Mouse (Mus musculus) adrenal gland, postnatal 25 days (tissue): ENCODE measurements around the gene Styxl1. TPM values are rescaled to one million over a fixed set of nuclear protein-coding genes. Genes with fewer than 3 reads are reported as not detected.

ENCODE experiments used
- DNase-seq: peaks from one replicate; pipeline ENCODE4 v3.0.0; 2021; ENCODE audit warnings: mixed read lengths
- long read RNA-seq: library from polyadenylated mRNA; stranded (forward); transcript quantifications from one replicate; pipeline ENCODE4 v2.0.0, GENCODE M21; 2021
- total RNA-seq: library from RNA; stranded (reverse); gene quantifications from 2 replicates; pipeline ENCODE4 v1.2.3, GENCODE M21; 2021

Styxl1 gene
- 0.36 TPM in 1 of 2 replicates, not detected in the other for total RNA-seq
- long read RNA-seq, partial matches to known transcripts, result 0 of 2 reads
- long read RNA-seq, other reads (novel, unspliced or antisense), result 2 of 2 reads

DNA sequence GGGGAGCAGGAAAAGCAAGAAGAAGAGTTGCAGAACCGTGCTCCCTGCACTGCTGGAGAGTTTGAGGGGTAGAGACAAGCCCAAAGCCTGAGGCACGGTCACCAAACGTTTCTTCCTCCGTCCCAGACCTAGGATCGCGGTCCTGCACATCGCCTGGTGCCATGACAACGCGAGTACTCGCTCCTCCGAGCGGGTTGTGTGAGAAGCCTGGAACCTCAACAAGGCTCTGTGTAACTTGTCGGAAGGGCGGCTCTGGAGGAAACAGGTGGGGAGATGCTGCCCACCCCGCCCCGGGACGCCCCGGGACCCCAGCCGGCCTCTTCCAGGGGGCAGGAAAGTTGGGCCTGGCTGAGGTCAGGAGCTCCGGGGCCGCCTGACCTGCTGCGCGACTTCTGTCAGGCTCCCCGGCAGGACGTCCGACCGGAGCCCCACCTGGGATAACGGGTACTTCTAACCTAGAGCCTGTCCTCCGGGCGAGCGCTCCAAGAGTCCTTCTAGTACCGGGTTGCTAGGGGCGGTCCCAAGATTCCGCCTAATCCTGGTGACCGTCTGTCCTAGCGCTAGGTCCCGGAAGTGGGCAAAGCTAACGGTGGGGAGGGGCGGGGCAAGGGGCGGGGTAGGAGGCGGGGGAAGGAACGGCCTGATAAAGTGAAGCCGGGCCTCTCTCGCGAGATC, at the start of gene Styxl1:
Gene Styxl1 (minus strand): TSS at position 590 of the 675 bp plus-strand sequence.
- peak; percentile 49 for DNase-seq

DNA sequence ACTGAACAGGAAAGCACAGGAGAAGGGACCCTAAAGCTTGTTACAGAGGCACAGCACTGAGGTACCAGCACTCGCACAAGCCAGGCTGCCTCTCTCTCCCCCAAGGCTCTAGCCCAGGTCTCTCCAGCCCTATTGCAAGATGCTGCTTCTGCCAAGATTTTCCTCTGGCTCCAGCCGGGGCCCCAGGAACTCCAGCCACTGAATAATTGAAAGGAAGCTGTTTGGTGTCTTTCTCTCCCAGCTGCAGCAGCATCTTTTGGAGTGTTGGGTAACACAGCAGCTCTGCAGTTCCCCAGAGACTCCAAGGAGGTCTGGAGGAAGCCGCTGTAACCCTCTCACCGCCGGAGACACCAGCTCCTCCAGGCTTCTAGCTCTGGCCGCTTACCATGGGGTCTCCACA, 48.0 kb upstream of the Styxl1 start:
- DNase-seq, result no peak

DNA sequence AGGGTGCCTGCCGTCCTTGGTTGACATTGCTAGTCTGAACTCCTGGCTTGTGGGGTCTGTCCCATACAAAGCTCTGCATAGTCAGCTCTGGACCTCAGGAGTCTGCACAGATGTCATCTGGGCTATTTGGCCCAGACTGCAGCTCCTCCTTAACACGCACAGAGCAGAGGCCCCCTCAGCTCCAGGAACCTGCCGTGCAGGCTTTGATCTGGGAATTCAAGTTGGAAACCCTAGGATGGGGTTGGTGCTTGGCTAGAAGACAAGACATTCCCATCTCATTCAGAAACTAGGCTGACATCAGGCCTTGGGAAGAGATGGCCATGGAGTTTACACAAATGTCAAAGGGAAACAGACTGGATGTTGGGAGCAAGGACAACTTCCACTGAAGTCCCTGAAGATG, 46.3 kb upstream of the Styxl1 start:
- no peak for DNase-seq

DNA sequence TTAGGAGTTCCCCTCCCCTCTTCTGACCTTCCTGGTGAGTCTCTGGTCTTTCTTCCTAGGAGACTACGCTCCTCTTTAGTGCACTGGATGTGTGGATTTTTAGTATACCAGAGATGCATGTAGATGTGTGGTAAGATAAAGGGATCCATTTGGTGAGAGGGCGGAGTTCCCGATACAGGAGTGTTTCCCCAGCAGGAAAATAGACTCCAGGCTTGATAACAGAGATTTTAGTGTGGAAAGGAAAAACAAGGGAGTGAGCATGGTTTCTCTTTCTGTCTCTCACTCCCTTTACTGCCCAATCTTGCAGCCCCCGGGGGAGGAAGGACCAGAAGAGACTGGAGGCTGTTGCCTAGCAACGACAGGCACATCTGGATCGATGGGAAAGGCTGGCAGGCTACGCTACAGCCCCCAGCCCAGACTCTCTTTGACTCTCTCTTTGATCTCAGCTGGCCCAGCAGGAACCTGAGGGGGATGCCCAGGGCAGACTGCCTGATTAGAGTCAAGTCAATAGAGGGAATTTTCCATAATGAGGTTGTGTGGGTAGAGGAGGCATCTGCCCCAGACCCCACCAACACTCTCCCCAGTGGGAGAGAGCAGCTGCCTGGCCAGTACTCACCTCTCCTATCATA, 44.2 kb upstream of the Styxl1 start:
- no peak for DNase-seq

DNA sequence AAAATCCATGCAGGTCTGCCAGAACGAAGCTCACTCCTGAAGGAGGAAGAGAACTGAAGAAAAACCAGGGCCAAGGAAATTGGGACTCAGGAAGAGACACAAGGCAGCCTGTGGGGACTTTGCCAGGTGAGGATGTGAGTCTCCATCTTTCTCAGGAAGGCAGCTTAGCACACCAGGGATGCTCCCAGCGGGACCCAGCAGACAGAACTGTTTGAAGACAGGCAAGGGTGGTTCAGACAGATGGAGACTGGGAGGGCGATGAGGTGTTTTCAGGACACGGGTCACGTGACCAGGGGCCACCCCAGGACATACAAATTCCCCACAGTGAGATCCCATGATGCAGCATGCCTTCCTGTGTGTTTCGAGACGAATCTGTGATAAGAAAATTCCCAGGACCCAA, 40.3 kb upstream of the Styxl1 start:
- no peak for DNase-seq

DNA sequence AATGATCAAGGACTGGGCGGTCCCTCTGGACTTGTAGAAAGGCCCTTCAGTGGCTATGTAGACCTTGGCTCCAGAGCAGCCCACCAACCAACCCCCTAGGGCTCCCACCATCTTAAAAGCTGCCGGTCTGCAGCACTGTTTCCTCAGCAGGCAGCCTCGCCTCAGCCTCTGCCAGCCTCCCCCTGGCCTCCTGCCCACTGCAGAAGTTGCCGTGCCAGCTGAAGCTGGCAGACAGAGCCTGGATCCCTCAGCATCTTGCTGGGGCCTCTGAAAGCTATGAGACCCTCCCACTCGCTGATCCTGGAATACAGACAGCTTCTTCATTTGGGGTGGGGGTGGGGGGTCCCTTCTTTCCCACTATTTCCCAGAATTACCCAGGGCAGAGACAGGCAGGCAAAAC, 34.8 kb upstream of the Styxl1 start:
- peak; percentile 60 for DNase-seq

DNA sequence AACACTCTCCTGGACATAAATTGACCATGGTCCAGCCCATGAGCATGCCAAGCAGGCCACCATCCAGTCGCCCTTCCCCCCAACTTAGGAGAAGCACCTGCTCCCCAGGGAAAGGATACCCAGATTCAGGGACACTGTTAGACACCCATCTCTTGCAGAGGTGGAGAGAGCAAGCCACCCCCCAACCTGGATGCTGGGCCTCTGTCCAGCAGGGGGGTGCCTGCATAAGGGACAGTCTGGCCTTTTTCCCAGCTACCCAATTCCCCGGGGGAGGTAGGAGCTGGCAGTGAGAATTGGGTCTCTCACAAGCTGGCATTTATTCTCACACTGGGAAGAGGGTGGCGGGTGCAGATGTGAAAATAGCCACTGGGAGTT, 29.1 kb upstream of the Styxl1 start:
- DNase-seq, result no peak

DNA sequence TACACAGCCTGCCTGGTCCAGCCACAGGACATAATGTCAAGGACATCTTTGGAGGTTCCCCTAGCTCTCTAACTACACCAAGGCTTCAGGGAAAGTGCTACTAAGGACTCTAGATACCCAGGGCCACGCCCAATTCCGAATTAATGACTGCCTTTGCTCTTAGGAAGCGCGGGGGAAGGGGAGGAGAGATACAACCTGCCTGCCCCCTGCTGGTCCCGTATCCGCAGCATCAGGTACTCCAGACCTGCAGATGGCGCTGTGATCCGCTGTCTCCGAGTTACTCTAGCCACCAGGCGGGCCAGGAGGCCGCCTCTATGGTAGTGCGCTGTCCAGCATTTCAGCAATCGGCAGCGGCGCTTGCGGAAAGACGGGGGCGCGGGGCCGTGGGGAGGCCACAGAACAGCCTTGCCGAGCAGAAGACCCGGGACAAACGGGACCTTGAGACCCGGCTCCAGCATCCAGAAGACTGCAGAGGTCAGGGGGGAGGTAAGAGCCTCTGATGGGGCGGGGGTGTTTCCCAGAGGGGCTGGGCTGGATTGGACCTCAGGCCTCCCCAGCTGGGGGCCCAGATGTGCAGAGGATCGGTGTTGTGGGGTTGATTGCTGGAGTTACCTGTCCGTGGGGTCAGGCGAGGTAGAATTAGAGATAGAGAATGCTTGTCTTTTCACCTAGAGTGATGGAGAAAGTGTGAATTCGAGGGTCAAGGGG, 28.5 kb upstream of the Styxl1 start, which contains the start of gene Srrm3:
Gene Srrm3 (plus strand): TSS at position 336 of the 708 bp plus-strand sequence.
- DNase-seq, result peak; percentile 90

DNA sequence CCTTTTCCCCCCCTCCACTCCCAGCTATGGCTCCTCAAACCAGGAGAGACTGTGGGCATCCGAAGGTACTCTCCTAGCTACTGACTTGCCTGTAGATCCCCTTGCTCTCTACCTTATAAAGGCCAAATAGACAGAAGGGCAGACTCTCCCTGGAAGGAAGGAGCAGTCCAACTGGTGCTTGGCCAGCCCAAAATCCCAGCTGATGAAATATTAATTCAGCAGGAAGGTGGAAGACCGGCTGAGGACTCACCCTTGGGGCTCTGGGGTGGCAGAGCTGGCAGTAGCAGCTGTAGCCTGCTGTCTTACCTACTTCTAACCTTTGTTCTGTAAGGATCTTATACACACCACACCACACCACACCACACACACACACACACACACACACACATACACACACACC, 26.6 kb upstream of the Styxl1 start:
- no peak for DNase-seq

DNA sequence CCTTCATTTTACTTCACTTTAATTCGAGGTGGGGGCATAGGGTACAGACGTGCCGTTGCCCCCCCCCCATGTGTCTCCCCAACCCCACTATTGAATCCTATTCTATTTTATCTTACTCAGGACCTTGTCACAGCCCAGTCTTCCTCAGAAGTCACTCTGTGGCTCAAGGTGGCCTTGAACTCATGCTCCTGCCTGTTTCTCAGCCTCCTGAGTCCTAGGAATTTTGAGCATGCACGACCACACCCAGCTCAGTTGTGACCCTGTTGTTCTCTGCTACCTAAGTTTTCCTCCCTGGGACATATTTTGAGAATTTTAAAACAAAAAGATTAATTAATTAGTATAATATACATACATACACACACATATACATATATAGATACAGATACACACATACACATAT, 25.5 kb upstream of the Styxl1 start:
- no peak for DNase-seq

DNA sequence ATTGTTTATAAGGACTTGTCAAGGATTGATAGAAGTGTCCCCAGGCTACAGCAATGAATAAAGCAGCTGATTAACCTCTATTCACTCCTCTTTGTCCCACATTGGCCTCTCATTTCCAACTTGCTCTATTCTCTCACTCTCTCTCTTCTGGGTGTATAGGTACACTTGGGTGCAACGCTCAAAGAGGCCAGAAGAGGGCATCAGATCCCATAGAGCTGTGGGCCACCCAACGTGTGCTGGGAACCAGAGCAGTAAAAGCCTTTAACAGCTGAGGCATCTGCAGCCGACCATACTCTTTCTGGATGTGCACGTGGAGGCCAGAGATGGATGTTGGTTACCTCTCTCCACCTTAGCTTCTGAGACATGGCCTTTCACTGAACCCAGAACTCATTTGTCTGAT, 24.9 kb upstream of the Styxl1 start:
- no peak for DNase-seq

DNA sequence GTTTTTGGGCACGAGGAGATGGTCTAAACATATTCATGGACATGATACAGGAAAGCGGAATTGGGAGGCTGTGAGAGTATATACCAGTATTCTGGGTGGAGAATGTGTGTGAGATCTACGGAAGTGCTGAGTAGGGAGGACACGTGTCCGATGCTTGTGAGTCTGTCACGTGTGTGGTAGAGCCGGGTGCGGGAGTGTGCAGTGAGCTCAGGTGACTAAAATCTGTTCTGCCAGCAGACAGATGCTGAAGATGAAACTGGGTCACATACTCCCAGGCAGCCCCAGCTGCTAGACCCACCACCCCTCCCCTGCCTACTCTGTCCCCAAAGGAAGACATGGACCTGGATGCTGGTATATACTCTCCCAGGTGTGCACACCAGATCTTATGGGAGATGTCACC, 24.5 kb upstream of the Styxl1 start:
- no peak for DNase-seq

DNA sequence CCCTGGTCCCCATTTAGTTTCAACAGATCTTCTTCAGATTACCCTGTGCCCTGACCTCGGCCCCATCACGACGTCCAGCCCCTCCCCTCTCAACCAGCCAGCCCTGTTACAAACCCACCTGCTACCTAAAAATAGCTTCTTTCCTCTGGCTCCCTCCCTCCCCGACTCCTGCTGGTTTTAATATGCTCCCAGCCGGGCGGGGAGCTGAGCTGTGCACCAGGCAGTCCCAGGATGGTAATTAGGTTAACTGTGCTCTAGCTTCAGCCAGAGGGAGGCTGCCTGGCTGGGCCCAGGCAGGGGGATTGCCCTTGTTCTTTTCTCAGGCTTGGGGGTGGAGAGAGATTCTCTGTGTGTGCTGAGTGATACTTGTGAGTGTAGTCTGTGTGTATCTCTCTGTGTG, 22.7 kb upstream of the Styxl1 start:
- no peak for DNase-seq

DNA sequence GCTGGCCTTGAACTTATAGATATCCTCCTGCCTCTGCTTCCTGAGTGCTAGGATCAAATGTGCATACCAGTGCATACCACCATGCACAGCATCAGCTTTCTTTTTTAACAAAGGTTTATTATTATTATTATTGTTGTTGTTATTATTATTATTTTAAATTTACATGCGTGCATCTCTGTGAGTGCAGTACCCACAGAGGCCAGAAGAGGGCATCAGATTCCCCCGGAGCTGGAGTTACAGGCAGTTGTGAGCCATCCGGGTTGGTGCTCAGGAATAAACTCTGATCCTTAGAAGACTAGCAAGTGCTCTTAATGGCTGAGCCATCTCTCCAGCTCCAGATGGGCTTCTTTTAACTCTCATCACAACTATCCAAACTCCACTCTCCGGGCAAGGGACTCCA, 21.6 kb upstream of the Styxl1 start:
- peak; percentile 18 for DNase-seq

DNA sequence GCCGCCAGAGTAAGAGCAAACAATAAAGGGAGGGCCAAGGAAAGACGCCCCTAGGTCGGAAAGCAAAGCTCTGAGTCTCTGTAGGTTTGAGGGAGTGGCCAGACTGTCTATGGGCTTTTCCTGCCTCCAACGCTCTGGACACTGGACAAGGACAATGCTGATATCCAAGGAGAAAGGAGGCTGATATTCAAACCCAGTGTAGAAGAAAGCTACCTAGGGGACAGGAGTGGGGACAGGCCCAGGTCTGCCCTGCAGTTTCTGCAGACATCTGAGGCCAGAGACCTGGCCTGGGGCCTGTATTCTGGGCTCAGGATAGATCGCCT, 16.6 kb upstream of the Styxl1 start:
- DNase-seq, result no peak

DNA sequence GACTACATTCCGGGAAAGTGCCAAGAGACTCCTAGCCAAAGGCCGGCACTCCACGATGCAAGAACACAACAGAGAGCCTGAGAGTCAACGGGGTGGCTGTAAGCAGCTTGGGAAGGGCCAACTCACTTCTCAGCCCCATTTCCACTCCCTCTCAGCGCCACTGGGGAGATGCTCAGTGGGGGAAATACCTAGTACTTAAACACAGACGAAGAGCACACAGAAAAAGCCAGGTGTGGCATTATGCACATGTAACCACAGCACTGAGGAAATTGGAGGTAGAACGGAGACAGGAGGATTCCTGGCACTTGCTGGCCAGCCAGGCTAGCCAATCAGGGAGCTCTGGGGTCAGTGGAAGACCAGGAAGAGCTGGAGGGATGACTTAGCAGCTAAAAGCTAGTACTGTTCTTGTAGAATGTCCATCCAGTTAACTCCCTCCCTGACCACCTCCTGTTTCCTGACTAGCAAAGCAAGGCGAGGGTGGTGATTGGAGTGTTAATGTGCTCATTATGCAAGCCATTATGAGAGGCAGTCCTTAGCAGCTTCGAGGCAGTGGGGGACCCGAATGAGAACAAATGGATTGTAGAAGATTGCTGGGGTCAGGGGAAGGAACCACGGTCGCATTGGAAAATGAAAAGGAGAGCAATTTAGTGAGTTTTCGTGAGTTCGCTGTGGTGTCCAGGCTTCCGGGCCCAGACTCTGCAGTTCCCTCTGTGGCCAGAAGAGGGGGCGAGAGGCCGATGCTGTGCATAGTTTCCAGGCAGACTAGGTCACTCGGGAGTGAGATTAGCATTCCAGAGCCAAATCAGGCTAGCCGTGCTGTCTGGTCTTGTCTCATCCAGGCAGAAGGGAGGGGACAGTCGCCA, 16.0 kb upstream of the Styxl1 start:
- peak; percentile 87 for DNase-seq

DNA sequence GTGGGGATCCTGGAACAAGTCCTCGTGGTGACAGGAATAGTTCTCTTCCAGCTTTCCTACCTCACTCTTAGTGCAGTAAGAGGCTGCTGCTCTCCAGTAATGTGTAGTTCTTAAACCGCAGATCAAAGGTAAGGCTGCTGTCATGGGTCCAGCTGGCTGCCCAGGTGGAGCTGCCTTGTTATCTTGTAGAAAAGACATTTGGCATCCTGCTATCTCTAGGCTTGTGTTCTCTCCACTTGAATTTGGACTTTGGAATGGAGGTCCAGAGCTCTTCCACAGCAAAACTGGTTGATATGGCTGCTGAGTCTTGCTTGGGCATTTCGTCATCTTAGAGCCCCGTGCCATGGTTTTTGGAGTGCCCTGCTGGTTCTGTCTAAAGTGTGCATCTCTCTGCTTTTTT, 4.7 kb upstream of the Styxl1 start:
- DNase-seq, result no peak

DNA sequence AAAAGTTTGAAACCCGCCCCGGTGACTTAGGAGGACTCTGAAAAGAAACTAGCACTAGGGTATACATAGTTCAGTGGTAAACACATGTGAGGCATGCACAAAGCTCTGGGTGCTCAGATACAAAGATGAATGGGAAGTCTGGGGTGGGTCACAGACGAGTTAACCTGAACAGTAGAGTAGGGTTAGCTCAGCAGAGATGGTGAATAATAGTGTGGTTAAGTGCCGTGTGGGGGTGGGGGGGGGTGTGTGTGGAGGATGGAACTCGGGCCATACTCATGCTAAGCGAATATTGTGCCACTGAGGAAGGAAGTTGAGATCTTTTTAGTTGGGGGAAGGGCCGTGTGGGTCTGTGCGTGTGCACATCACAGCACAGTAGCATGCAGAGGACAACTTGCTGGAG, 2.1 kb upstream of the Styxl1 start:
- DNase-seq, result no peak

DNA sequence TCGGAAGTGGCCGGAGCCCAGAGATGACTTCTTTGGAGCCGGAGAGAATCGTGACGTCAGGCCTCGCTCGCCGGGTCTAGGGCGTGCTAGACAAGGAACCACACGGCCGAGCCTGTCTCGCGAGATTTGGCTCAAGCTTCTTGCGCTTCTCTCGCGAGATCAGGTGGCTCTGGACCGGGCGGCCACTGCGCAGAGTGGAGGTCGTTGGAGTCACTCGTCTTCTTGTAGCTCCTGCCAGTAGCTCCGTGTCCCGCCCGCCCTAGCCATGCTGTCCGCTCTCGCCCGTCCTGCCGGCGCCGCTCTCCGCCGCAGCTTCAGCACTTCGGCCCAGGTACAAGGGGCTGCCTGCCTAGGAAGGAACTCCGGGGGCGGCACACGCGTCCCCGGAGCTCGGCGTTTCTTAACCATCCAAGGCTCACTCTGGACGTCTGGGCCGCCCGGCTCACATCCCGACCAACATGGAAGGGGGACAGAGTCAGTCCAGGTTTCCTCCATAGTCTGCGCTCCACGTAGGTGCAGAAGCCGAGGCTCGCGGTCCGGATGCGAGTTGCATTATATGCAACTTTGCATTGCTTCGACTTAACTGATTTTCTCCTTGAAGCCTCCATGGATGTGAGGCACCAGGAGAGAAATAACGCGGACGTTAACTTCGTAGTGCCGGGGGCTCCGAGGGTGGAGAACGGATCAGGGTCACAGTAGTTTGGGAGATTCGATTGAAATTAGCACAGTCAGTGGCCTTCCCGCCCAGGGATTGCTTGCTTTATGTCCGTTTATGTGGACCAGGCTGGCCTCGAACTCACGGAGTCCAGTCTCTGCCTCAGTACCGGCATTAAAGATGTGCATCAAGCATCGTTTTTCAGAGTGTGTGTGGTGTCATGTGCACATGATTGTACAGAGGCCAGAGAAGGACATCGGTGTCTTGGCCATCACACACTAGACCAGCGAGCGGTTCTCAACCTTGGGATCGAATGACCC, 573 bp upstream of the Styxl1 start, which contains the start of gene Mdh2:
Gene Mdh2 (plus strand): TSS at position 10 of the 975 bp plus-strand sequence.
- peak; percentile 99 for DNase-seq

DNA sequence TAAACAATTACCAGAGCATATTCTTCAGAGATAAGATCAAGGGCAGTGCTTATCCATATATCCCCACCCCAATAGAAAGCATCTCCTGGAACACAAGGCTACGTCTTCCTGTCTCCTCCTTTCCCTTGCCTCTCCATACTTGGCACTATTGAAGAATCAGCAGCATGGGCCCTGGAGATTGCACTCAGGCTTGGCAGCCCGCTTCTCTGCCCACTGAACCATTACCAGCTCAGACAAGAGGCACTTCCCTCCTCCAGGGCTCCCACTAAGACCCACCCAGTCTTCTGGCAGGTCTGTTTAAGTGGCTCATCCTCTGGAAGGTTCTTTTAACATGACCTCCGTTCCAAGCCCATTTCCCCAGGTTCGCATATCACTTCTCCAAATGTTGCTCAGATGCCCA, 1.6 kb downstream of the Styxl1 start:
- DNase-seq, result no peak

DNA sequence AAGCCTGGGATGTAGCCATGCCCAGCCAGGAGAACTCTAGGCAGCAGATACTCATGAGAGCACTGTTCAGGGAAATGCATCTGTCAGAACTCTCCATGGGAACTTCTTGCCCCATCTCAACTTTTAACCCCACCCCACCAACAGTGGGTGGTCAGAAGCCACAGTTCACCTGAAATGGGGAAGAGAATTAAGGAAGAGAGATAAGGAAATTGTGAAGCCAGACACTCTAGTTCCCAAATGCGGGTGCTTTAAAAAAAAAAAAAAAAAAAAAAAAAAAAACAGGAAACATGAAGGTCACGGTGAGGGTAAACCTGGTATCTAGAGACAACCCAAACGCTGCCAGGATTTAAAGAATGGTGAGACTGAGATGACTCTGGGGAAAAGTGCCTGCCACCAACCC, 5.7 kb downstream of the Styxl1 start:
- DNase-seq, result no peak
